17 mouse cellular contexts compared by ENCODE assay signal in the genomic region with DNA sequence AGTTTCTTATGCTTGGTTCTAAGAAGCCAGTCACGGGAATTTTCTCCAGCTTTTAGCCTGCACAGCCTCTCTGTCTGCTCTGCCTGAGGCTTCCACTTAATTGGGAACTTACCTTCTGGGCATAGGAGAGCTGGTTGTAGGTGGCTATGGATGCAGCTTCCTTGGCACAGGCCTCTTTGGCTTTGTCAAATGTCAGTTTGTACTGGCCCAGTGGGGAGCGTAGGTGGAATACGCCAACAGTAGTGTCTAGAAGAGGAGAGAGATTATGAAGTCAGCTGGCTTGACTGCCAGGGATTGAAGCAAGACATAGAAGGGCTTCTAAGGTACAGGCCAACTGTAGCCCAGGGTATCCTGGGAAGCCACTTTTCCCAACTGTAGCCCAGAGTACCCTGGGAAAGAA.
"Had no signal": no experiment of that assay in that cellular context is flagged by ENCODE, and none has a peak within 500 bp of the region (broad histone marks: within the 10 kb centered on the region; RNA-seq: fewer than 3 reads in every experiment).

No protein-coding gene starts in this region.

- ATAC-seq: hindbrain, postnatal 0 days; intestine, embryonic 16.5 days had no signal

- DNase-seq: gastrocnemius, adult 2 months; gastrocnemius, postnatal 10 days; gastrocnemius, postnatal 25 days; heart, adult 11 months; heart, adult 2 months; heart, postnatal 14 days; heart, postnatal 36 days; kidney, adult 11 months; kidney, adult 2 months; kidney, adult 9 months; kidney, postnatal 14 days; kidney, postnatal 36 days; layer of hippocampus, postnatal 36 days; liver; liver, embryonic 13.5 days had no signal
